Mouse (Mus musculus): ENCODE data around the gene Rhbg.
"Not testable (repeated sequence)": the region's sequence is repeated elsewhere in the genome, so short reads cannot be mapped to it uniquely, and the experiment has no call there.

Rhbg gene

GRCm38 (mm10) chr3:88254268-88254926, at the start of gene Rhbg:
Gene Rhbg, minus strand, starts transcription at chr3:88254709.
- DNase-seq, result peak; percentile 83

GRCm38 (mm10) chr3:88299172-88299571, 44.7 kb upstream of the Rhbg start:
- no peak for DNase-seq

GRCm38 (mm10) chr3:88297321-88297851, 42.9 kb upstream of the Rhbg start:
- DNase-seq, result no peak

- DNase-seq, result peak; percentile 99
Observed at GRCm38 (mm10) chr3:88296561-88297318, 42.2 kb upstream of the Rhbg start, which contains the start of the genes Tsacc and Cct3. Gene Tsacc, minus strand, starts transcription at chr3:88296999. Gene Cct3, plus strand, starts transcription at chr3:88297116.

- DNase-seq, result no peak
Observed at GRCm38 (mm10) chr3:88296110-88296560, 41.6 kb upstream of the Rhbg start.

- not testable (repeated sequence) for DNase-seq
Observed at GRCm38 (mm10) chr3:88295272-88295671, 40.8 kb upstream of the Rhbg start.

GRCm38 (mm10) chr3:88291970-88292369, 37.5 kb upstream of the Rhbg start:
- DNase-seq, result peak; percentile 13

GRCm38 (mm10) chr3:88288133-88288713, 33.7 kb upstream of the Rhbg start:
- DNase-seq, result not testable (repeated sequence)

- no peak for DNase-seq
Observed at GRCm38 (mm10) chr3:88287110-88287509, 32.6 kb upstream of the Rhbg start, which contains the start of gene Gm38392. Gene Gm38392, minus strand, starts transcription at chr3:88287210.

- DNase-seq, result not testable (repeated sequence)
Observed at GRCm38 (mm10) chr3:88285565-88285895, 31.0 kb upstream of the Rhbg start.

GRCm38 (mm10) chr3:88284815-88285564, 30.5 kb upstream of the Rhbg start:
- DNase-seq, result not testable (repeated sequence)

- not testable (repeated sequence) for DNase-seq
Observed at GRCm38 (mm10) chr3:88281141-88281916, 26.8 kb upstream of the Rhbg start.

- no peak for DNase-seq
Observed at GRCm38 (mm10) chr3:88280035-88280434, 25.5 kb upstream of the Rhbg start.

- peak; percentile 36 for DNase-seq
Observed at GRCm38 (mm10) chr3:88276529-88277143, 22.1 kb upstream of the Rhbg start.

- DNase-seq, result no peak
Observed at GRCm38 (mm10) chr3:88276121-88276520, 21.6 kb upstream of the Rhbg start.

GRCm38 (mm10) chr3:88274002-88274401, 19.5 kb upstream of the Rhbg start:
- DNase-seq, result no peak

GRCm38 (mm10) chr3:88271859-88272258, 17.4 kb upstream of the Rhbg start:
- no peak for DNase-seq

GRCm38 (mm10) chr3:88271298-88271697, 16.8 kb upstream of the Rhbg start:
- DNase-seq, result not testable (repeated sequence)

- no peak for DNase-seq
Observed at GRCm38 (mm10) chr3:88268991-88269390, 14.5 kb upstream of the Rhbg start.

GRCm38 (mm10) chr3:88268014-88268413, 13.5 kb upstream of the Rhbg start:
- not testable (repeated sequence) for DNase-seq

GRCm38 (mm10) chr3:88262346-88262745, 7.8 kb upstream of the Rhbg start:
- no peak for DNase-seq

All from kidney, postnatal 14 days (tissue).